Mouse (Mus musculus) liver, embryonic 12.5 days (tissue): ENCODE data around the gene Mybpc3. TPM values are rescaled to one million over a fixed set of nuclear protein-coding genes. Genes with fewer than 3 reads are reported as not detected.
A peak's percentile ranks its signal among the peaks of the same experiment; 100 is the strongest.

ENCODE experiments used
- ATAC-seq: fragments of 200-750 bp; cut with Nextera tagmentation; 2 replicates; pipeline ENCODE4 v1.8.0; 2017; ENCODE audit warnings: moderate number of reproducible peaks, mild to moderate bottlenecking, moderate library complexity
- H3K27ac ChIP-seq: fragments of 300-500 bp; sonication (generic); 2 replicates; pipeline ENCODE4 v1.5.1; 2016; ENCODE audit warnings: mild to moderate bottlenecking
- H3K27me3 ChIP-seq: fragments of 300-500 bp; sonication (generic); replicated peaks from 2 replicates; pipeline ENCODE4 v1.6.1; 2016; ENCODE audit warnings: mild to moderate bottlenecking, moderate library complexity
- H3K36me3 ChIP-seq: fragments of 300-500 bp; sonication (generic); 2 replicates; pipeline ENCODE4 v1.6.1; 2016; ENCODE audit warnings: mild to moderate bottlenecking, moderate library complexity
- H3K4me1 ChIP-seq: fragments of 300-500 bp; sonication (generic); 2 replicates; pipeline ENCODE4 v1.6.1; 2016
- H3K4me2 ChIP-seq: fragments of 300-500 bp; sonication (generic); 2 replicates; pipeline ENCODE4 v1.6.1; 2016; ENCODE audit warnings: mild to moderate bottlenecking, moderate library complexity
- H3K4me3 ChIP-seq: fragments of 300-500 bp; sonication (generic); 2 replicates; pipeline ENCODE4 v1.5.1; 2016; ENCODE audit warnings: mild to moderate bottlenecking, moderate library complexity
- H3K9ac ChIP-seq: fragments of 300-500 bp; sonication (generic); 2 replicates; pipeline ENCODE4 v1.6.1; 2016; ENCODE audit warnings: mild to moderate bottlenecking, moderate library complexity
- H3K9me3 ChIP-seq: fragments of 300-500 bp; sonication (generic); replicated peaks from 2 replicates; pipeline ENCODE4 v1.6.1; 2016; ENCODE audit warnings: mild to moderate bottlenecking, moderate library complexity
- WGBS: fragments of 180-500 bp; shearing (Covaris S2); methylation state at CpG from one replicate; pipeline ENCODE4 v1.1.7; 2016; ENCODE audit not compliant: insufficient replicate concordance; 5-methylcytosine and 5-hydroxymethylcytosine counted together
- polyA plus RNA-seq: library from polyadenylated mRNA; unstranded; fragments of >200 nt; fragmentation: Nextera tagmentation; extraction: Ambion mirVana; gene quantifications from 2 replicates; pipeline ENCODE4 v1.2.1, GENCODE M21; 2016

Mybpc3 gene
- polyA plus RNA-seq, 1 experiment from 2014 or later = 0.23 TPM

DNA sequence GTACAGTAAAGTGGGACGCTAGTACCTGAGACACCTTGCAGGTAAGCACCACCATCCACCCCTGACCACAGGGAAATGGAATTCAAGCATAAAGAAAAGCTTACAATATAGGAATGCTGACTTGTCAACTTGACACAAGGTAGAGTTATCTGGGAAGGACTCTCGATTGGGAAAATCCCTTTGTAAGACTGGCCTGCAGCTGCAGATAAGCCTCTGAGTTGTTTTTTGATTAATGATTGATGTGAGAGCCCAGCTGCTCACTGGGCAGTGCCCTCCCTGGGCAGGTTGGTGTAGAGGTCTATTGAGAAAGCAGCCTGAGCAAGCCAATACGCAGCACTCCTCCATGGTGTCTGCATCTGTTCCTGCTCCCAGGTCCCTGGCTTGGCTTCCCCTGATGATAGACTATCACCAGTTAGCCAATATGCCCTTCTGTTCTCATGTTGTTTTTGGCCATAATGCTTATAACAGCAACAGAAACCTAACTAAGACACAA lies 35.0 kb downstream of the Mybpc3 start:
- no peak for ATAC-seq
- Histone ChIP-seq H3K4me3 (no peak overlapping the region), H3K27me3 (no peaks in the 10 kb centered on the region), H3K9me3 (no peaks in the 10 kb centered on the region), H3K4me2 (no peak overlapping the region), H3K27ac (no peak overlapping the region), H3K4me1 (no peaks in the 10 kb centered on the region), H3K9ac (no peak overlapping the region), H3K36me3 (peaks cover 73% of the 10 kb centered on the region)
- 68% methylated on average over 3 of the region's 3 CpGs for WGBS

DNA sequence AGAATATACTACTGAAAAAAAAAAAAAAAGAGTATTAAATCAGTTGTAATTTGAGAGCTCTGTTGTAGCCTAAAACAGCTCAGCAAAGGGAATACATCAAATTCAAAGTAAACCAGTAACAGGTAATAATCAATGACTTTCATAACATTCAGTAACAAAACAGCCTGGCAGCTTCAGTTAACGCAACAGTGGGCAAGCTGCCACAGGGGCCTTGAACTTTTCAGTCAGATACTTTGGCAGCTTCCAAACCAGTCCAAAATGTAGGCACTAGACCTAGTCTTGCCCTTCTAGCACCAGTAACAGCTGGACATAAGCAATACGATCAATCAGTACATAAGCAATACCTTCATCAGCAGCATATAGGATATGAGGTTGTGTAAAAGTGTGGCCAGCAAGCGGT lies 36.1 kb downstream of the Mybpc3 start:
- Histone ChIP-seq H3K4me3 (no peak overlapping the region), H3K9ac (no peak overlapping the region), H3K4me1 (no peaks in the 10 kb centered on the region), H3K4me2 (no peak overlapping the region), H3K27me3 (no peaks in the 10 kb centered on the region), H3K9me3 (no peaks in the 10 kb centered on the region), H3K36me3 (peaks cover 76% of the 10 kb centered on the region), H3K27ac (no peak overlapping the region)
- no peak for ATAC-seq
- WGBS = 81% methylated on average over 3 of the region's 3 CpGs

- no peak overlapping the region for H3K4me2 ChIP-seq
- H3K27ac ChIP-seq = no peak overlapping the region
- H3K9ac ChIP-seq = no peak overlapping the region
- no peaks in the 10 kb centered on the region for H3K27me3 ChIP-seq
- ATAC-seq = no peak
- H3K36me3 ChIP-seq = peaks cover 76% of the 10 kb centered on the region
- H3K4me3 ChIP-seq = no peak overlapping the region
- H3K9me3 ChIP-seq = no peaks in the 10 kb centered on the region
- 66% methylated on average over 6 of the region's 6 CpGs for WGBS
- no peaks in the 10 kb centered on the region for H3K4me1 ChIP-seq
Measured at GRCm38 (mm10) chr2:91157002-91157752, 39.2 kb downstream of the Mybpc3 start.

GRCm38 (mm10) chr2:91160591-91160990 lies 42.6 kb downstream of the Mybpc3 start:
- H3K4me1 ChIP-seq = peaks cover 25% of the 10 kb centered on the region
- no peak overlapping the region for H3K27ac ChIP-seq
- ATAC-seq = no peak
- WGBS = 69% methylated on average over 6 of the region's 6 CpGs
- no peaks in the 10 kb centered on the region for H3K9me3 ChIP-seq
- no peak overlapping the region for H3K4me2 ChIP-seq
- no peak overlapping the region for H3K9ac ChIP-seq
- H3K36me3 ChIP-seq = peaks cover 77% of the 10 kb centered on the region
- no peaks in the 10 kb centered on the region for H3K27me3 ChIP-seq
- no peak overlapping the region for H3K4me3 ChIP-seq

GRCm38 (mm10) chr2:91162952-91163351 lies 45.0 kb downstream of the Mybpc3 start:
- 65% methylated on average over 4 of the region's 4 CpGs for WGBS
- Histone ChIP-seq H3K36me3 (peaks cover 76% of the 10 kb centered on the region), H3K4me3 (no peak overlapping the region), H3K9ac (no peak overlapping the region), H3K27ac (no peak overlapping the region), H3K27me3 (no peaks in the 10 kb centered on the region), H3K4me1 (peaks cover 30% of the 10 kb centered on the region), H3K4me2 (no peak overlapping the region), H3K9me3 (no peaks in the 10 kb centered on the region)
- ATAC-seq = no peak

GRCm38 (mm10) chr2:91163532-91163931 lies 45.6 kb downstream of the Mybpc3 start:
- no peaks in the 10 kb centered on the region for H3K9me3 ChIP-seq
- H3K4me3 ChIP-seq = no peak overlapping the region
- no peak overlapping the region for H3K9ac ChIP-seq
- peaks cover 31% of the 10 kb centered on the region for H3K4me1 ChIP-seq
- H3K4me2 ChIP-seq = no peak overlapping the region
- peak; percentile 52 for ATAC-seq
- H3K27ac ChIP-seq = no peak overlapping the region
- 51% methylated on average over 5 of the region's 5 CpGs for WGBS
- no peaks in the 10 kb centered on the region for H3K27me3 ChIP-seq
- H3K36me3 ChIP-seq = peaks cover 73% of the 10 kb centered on the region

DNA sequence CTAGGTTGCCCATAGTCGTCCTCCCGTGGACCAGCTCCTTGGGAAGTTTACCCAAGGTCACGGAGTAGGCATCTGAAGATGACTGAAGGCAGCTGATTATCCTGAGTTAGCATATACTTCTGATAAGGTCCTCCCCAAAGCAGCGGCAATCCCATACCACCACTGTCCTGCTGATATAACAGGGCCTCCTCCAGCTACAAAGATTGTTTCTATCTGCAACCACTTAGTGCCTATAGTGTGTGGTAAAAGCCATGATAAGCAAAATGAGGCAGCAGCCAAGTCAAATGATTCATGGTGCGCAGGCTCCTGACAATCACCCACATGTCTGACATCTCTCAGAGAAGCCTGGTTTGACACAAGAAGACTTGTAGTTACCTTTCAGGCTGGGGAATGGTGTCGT lies 47.0 kb downstream of the Mybpc3 start:
- no peak overlapping the region for H3K27ac ChIP-seq
- H3K36me3 ChIP-seq = peaks cover 78% of the 10 kb centered on the region
- H3K27me3 ChIP-seq = no peaks in the 10 kb centered on the region
- H3K9me3 ChIP-seq = no peaks in the 10 kb centered on the region
- H3K4me1 ChIP-seq = peaks cover 31% of the 10 kb centered on the region
- peak; percentile 84 for ATAC-seq
- no peak overlapping the region for H3K4me2 ChIP-seq
- no peak overlapping the region for H3K4me3 ChIP-seq
- no peak overlapping the region for H3K9ac ChIP-seq
- 48% methylated on average over 6 of the region's 6 CpGs for WGBS

DNA sequence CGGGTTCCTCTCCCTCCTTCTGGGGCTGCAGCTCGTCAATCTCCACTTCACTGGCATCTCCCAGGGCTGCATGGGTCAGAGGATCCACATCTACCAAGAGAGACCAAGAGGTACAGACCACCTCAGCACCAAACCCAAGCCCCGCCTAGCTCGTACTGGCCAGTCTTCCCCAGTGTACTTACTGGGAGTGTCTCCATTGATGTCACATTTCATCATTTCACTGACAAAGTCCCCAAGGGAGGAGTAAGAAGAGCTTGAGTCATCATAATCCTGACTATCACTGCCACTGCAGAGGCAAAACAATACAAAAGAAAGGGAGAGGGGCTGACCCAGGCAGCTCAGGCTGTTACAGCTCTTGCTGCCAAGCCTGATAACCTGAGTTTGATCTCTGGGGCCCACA lies 49.7 kb downstream of the Mybpc3 start:
- Histone ChIP-seq H3K9me3 (no peaks in the 10 kb centered on the region), H3K4me2 (no peak overlapping the region), H3K27me3 (no peaks in the 10 kb centered on the region), H3K9ac (no peak overlapping the region), H3K4me3 (no peak overlapping the region), H3K27ac (no peak overlapping the region), H3K36me3 (peaks cover 81% of the 10 kb centered on the region), H3K4me1 (peaks cover 31% of the 10 kb centered on the region)
- 64% methylated on average over 4 of the region's 4 CpGs for WGBS
- ATAC-seq = 0 out of 2 replicates have a peak, but pooled peaks have one; percentile 21

GRCm38 (mm10) chr2:91169587-91170322 lies 51.8 kb downstream of the Mybpc3 start:
- ATAC-seq = no peak
- Histone ChIP-seq H3K27me3 (no peaks in the 10 kb centered on the region), H3K9ac (no peak overlapping the region), H3K4me1 (peaks cover 14% of the 10 kb centered on the region), H3K4me3 (no peak overlapping the region), H3K9me3 (no peaks in the 10 kb centered on the region), H3K4me2 (no peak overlapping the region), H3K36me3 (peaks cover 85% of the 10 kb centered on the region), H3K27ac (no peak overlapping the region)
- 83% methylated on average over 25 of the region's 25 CpGs for WGBS

GRCm38 (mm10) chr2:91175490-91175889 lies 57.5 kb downstream of the Mybpc3 start:
- no peak overlapping the region for H3K27ac ChIP-seq
- no peaks in the 10 kb centered on the region for H3K27me3 ChIP-seq
- H3K4me2 ChIP-seq = no peak overlapping the region
- WGBS = 76% methylated on average over 4 of the region's 4 CpGs
- no peaks in the 10 kb centered on the region for H3K9me3 ChIP-seq
- 0 out of 2 replicates have a peak, but pooled peaks cover 2% of the 10 kb centered on the region for H3K4me1 ChIP-seq
- peaks cover 74% of the 10 kb centered on the region for H3K36me3 ChIP-seq
- H3K4me3 ChIP-seq = no peak overlapping the region
- no peak overlapping the region for H3K9ac ChIP-seq
- no peak for ATAC-seq

GRCm38 (mm10) chr2:91176234-91176633 lies 58.3 kb downstream of the Mybpc3 start:
- Histone ChIP-seq H3K4me1 (peaks cover 10% of the 10 kb centered on the region; the same call in 1 of the 2 replicates), H3K9me3 (no peaks in the 10 kb centered on the region), H3K36me3 (peaks cover 70% of the 10 kb centered on the region), H3K9ac (no peak overlapping the region), H3K27ac (no peak overlapping the region), H3K4me2 (no peak overlapping the region), H3K4me3 (no peak overlapping the region), H3K27me3 (no peaks in the 10 kb centered on the region)
- no peak for ATAC-seq
- 78% methylated on average over 6 of the region's 6 CpGs for WGBS

DNA sequence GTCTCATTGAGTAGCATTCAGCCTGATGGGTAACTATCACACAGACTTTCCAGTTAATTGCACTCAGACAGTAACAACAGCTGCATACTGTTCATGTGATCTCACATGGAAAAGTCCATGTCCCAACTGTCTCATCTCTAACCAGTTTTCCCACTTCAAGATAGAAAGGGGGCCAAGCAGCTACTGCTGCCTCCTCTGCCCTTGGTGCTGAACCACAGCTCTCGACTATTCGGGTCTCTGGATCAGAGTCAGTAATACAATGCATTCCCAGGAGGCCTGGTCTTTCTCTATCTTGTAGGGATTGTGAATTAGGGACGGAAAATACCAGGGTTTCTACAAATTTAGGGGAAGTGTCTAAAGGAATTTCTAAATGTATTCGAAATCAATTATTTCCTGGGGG lies 61.9 kb downstream of the Mybpc3 start:
- Histone ChIP-seq H3K9ac (no peak overlapping the region), H3K4me1 (peaks cover 33% of the 10 kb centered on the region), H3K27ac (no peak overlapping the region), H3K4me3 (no peak overlapping the region), H3K27me3 (no peaks in the 10 kb centered on the region), H3K9me3 (no peaks in the 10 kb centered on the region), H3K36me3 (peaks cover 35% of the 10 kb centered on the region), H3K4me2 (no peak overlapping the region)
- no peak for ATAC-seq
- 68% methylated on average over 4 of the region's 4 CpGs for WGBS
